Mouse (Mus musculus) lung, adult 18-20 months (tissue): Measurements from ENCODE around the gene Tspan7.

Experiments
- DNase-seq, 2 experiments: peaks; one replicate each; pipeline ENCODE4 v3.0.0; 2022; ENCODE audit warnings: mixed read lengths in 2 of 2

The Tspan7 gene

DNA sequence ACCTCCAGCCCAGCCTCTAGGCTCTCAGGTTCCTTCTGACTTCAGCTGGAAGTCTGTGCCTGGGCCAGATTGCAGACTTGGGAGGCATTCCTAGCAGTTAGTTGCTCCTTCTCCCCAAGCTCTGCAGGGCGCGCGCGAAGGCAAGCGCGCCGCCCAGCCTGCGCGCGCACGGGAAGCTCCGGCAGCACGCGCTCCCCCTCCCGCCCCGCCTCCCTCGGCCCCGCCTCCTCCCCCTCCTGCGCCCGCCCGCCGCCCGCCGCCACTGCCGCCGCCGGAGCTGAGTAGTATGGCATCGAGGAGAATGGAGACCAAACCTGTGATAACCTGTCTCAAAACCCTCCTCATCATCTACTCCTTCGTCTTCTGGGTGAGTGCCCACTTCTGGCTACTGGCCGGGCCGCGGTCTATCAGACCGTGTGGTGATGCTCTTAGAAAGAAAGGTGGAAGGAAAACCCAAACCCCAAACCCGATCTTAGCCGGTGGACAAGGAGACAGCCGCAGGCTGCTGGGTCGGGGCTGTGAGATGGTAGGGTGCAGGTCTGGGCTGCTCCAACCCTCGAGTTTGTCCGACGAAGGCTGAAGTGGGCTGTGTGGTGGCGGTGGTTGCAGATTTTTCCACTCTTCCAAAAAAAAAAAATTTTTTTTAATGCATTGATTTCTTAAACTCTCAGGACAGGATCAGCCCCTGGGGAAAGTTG is at the start of gene Tspan7:
TSS of gene Tspan7 (plus strand) at position 287 of the 698 bp plus-strand sequence.
- DNase-seq: peak; percentile 23 to 34

DNA sequence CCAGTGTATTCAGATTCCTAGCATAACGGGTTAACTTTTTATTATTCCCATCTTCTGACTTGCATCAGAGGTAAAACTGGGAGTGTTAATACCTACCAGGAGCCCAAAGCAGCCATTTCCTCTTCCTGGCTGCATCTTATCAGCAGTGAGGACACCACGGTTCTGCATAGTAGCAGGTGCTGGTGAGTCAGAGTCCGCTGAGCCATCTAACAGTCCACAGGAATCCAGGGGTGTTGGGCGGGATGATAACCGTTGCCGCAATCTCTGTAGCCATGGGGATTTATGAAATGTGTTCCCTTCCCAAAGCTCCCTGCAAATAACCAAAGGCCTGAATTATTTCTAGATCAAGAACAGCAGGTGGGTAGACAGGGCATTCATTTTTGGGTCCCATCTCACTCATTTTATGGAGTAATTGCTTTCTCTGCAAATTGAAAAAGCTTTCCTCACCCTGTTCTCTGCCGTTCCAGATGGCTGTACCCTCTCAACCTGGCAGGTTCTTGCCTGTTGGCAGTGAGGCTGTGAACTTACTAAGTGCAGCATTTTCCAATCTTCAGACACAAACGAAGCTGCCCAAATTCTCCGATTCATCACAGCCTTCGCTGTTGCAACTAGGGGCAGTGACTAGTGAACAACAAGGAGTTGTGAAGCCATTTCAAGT is 35.5 kb upstream of the Tspan7 start:
- no peak for DNase-seq

DNA sequence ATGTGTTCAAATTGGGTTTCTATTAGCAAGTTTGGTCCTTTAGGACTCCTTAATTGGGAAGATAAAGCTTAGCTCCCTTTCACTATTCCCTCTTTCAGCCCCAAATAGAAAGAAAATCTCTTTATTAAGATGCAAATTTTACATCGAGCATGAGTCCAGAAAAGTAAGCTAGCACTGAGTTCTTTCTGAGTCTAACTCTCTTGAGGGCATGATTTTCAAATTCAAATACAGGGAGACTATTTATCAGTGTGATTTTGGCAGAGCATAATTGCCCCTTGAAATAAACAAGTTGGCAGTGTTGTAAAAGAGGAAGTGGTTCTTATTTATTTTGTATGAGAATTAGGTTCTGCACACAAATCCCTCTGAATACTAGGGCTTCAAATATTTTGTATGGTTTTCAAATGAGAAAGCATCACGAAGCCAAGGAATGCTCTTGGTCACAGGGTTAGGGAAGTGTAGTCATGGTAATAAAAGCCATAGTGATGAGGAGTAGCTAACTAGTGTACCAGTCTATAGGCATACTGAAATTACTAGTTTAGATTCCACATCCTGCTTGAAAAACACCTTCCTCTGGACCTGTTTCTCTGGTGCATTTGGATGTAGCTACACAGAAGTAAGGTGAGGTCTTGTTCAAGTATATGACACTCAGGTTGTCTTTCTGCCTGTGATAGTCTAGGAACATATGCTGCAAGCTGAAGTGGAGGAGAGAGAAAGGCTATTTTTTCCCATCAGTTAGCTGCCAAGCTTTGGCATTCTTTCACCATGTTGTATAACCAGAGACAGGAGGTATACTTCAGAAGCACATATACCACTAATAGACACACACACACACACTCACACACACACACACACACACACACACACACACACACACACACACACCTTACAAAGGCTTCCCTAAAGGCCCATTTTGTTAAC is 34.6 kb upstream of the Tspan7 start:
- no peak for DNase-seq

DNA sequence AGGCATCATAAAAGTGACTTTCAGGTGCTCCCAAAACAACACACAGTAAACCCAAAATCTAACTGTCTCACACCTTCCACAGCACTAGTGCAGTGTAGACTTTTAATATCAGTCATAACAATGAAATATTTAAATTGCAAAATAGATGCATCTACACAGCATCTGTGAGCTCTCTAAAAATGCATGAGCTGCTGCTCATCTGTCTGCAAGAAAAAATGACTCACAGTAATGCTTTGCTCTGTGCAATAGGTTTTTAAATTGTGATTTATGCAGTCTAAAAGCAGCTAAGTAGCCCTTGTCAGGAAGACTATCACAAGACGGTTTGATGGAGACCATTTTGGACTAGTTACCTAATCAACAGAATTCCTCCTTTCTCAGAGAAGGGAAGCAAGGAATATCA is 31.2 kb upstream of the Tspan7 start:
- no peak for DNase-seq

DNA sequence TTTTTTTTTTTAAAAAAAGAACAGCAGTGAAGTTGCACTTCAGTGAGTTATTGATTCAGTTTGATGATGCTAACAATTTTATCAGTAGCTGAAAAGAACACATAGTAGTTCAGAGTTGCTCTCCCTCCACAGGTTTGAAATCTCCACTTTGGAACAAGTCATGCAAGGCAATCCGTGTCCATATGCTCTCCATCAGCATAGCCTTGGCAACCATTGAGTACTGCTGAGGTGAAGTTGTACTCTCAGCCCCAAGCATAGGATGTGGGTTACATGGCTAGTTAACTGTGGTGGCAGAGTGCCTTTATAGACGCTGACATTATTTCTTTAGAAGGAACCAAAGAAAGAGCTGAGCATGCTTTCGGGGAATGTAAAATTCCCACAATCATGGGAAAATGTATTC is 27.7 kb upstream of the Tspan7 start:
- DNase-seq: no peak

DNA sequence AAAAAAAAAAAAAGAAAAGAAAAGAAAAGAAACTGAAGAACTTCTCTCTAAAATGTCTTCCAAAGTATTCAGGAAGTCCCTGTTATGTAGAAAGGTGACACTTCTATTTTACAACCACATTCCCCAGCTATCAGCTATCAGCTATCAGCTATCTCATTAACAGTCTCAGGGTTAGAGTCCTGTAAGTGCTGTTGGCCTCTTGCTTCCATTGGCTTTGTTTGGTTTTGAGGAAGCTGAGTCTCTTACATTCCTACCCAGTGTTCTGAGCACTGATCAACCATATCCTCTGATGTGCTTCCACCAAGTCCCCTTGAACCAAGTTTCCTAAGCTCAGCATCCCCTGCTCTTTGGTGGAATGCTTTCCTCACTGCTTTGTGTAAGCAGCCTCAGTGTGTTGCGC is 7.9 kb upstream of the Tspan7 start:
- DNase-seq: no peak

DNA sequence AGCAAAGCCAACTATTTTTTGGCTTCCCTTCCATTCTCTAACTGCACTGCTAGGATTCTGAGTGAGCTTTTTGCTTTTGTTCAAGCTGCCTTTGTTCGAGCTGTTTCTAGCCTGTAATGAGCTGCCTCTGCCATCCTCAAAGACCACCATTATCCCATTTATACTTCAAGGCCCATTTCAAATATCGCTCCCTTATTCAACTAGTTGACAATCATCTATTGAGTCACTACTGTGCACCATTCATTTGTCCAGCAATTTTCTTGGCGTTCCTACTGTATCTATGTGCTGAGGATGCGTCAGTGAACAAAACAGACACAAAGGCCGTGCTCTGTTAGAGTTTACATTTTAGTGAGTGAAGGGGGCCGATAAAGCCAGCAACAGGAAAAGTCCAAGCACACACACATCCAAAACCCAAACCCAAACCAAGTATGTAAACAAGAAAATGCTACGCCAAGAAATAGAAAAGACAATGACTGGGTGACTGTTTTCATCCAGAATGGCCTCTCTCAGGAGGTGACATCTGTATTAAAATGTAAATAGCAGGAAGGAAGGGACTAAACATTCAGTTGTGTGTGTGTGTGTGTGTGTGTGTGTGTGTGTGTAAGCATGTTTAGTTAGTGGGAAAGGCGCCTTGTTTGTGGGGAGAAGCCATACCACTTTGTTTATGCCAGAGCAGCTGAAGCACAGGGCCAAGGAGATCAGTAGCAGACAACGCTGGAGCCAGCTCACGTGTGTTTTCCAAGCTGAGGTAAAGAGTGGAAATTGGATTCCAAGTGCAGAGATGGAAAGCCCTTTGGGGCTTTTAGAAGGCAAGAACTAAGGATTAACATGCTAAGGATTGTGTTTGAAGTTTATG is 5.7 kb upstream of the Tspan7 start:
- DNase-seq: peak; percentile 5 to 32

DNA sequence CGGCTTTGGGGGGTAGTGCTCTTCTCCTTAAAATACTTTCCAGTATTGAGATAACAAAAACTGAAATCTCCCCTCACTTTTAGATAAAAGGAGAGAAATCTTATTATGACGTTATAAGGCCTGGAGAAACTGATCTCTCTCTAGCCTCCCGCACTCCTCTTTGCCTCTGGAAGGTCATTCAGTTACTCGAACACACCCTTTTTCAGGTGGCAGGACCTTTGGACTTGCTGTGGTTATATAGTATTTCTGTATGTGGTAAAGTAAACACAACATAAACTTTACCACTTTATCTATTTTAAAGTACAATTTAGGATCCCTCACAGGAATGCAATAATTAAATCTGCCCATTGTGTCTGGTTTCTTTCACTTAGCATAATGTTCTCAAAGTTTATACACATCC is 5.0 kb upstream of the Tspan7 start:
- DNase-seq: no peak

DNA sequence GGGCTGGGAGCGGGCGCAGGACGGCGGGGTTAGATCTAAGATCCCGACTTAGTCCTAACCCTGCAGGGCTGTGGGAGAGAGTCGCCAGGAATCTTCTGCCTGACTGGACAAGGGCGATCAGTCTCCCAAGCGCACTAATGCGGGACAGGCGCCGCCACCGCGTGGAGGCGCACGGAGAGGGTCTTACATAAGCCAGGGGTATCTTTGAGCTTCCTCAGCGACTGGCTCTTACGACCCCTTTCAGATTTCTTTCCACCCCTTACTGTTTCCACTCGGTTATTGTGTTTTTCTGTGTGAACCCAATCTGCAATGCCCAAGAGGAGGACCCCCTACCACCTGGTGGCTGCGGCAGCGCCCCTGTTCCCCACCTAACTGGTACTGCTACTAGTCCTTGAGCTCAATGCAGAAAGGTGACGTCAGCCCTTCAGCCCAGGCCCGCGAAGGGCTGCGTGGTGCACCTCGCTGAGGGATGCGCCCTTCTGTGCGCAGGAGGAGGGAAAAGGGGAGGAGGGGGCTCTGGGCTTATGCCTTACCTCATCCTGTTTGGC is 780 bp downstream of the Tspan7 start:
- DNase-seq: peak; percentile 27 to 47

DNA sequence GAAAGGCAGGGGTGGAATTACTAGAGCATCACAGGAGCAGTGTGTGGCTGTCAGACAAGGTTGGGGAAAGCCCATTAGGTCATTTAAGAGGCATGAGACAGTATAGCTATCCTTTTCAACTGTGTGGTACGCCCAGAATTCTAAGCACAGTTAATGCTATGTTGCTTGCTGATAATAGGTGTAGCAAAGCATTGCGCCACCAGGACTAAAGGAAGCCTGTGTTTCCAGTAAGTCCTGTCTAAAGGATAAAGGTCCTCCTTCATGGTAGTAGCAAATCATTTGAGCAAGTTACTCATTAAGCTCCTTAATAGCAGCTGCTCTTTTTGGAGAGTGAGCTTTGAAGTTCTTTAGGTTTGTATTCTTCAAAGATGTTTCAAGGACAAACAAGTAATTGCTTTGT is 13.6 kb downstream of the Tspan7 start:
- no peak for DNase-seq

DNA sequence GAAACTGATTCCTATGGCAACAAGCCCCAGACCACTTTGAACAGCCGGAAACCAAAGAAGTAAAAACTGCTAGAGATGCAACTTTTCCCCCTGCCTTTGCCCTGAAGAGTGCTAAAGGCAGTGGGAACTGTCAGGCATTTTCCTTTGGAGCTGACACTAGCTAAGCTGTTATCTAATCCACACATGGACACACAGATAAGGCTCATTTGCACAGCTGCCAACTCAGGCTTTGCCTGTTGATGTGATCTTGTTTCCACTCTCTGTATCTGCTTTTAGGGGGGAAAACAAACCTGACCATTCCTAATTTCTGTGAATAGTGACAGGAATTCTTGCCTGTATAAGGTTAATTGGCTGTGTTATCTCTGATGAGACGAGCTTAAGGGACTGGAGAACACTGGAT is 17.7 kb downstream of the Tspan7 start:
- DNase-seq: peak; percentile 3 to 27

DNA sequence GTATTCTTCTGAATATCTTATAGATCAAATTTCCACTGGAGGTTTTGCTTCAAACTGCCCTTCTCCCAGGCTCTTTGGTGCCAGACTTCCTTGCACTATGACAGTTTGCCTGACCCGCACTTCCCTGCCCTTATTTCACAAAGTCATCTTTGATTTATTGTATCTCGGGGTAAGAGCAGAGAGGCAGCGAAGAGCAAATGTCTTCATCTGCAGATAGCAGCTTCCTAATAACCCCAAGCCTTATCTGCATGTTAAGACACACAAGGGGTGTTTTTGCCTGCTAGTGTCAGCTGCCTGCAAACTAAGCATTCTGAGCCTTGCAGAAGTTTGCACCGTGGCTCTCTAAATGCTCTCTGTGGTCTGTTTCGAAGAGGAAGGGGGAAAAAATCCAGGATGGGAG is 29.5 kb downstream of the Tspan7 start:
- no peak for DNase-seq

DNA sequence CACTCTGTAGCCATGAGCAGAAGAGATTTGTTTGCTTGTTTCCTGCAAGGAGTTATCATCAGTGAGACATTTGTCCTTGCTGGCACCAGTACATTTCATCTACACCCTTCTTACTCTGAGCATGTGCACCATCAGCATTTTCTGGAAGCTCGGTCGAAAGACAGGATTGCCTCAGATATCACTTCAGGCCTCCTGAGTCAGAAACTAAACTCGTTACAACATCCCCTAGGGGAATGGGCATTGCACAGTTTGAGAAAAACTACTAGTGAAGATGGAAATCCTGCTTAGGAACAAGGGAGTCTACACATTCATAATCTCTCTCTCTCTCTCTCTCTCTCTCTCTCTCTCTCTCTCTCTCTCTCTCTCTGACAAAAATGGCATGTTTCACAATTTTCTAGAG is 30.0 kb downstream of the Tspan7 start:
- no peak for DNase-seq

DNA sequence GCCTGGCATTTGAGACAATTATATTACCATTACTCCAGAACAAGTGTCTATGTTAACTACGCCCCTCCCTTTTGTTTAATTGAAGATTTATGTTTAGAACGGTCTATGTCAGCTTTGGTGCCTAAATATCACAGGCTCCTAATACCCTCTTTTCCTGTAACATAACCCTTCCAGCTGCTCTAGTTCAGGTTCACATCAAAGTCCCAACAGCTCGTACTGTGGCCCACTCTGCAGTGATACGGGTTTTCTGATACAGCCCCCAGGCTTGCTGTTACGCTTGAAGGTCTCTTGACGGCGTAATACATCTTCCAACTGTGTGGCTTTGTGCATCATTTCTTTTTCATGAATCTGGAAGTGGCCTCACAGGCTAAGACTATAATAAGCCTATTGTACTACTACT is 31.5 kb downstream of the Tspan7 start:
- no peak for DNase-seq

DNA sequence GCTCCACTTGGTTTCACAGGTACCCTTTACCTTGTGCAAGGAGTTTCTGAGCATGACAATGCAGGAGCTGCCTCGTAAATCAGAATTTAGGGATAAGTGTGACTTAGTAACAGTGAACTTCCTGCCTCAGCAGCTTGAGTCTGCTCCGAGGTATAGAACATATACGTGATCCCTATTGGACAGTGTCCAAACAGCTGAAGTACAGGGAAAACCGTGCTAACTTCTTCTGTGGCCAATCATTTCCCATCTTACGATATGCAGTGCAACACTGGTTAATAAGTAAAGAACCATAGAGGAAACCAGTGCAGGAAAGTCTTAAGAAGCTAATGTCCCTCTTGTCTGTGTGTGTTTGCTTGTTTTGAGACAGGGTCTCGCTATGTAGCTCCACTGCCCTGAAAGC is 32.0 kb downstream of the Tspan7 start:
- DNase-seq: no peak

DNA sequence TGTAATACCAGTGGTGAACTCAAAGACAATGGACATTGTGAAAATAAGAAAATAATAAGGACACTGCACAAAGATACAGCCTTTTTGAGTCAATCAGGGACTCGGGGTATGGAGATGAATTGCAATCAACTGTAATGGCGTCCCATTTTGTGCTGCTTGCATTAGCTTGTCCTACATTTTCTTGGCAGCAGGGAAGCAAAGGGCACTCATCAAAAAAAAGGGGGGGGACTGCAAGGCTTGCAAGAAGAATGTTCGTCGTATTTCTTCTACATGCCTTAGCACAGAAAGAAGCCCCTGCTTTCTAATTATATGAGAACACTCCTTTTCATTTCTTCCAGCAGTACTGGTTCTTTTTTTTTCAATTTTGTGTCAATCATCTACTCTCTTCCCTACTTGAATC is 32.8 kb downstream of the Tspan7 start:
- no peak for DNase-seq

DNA sequence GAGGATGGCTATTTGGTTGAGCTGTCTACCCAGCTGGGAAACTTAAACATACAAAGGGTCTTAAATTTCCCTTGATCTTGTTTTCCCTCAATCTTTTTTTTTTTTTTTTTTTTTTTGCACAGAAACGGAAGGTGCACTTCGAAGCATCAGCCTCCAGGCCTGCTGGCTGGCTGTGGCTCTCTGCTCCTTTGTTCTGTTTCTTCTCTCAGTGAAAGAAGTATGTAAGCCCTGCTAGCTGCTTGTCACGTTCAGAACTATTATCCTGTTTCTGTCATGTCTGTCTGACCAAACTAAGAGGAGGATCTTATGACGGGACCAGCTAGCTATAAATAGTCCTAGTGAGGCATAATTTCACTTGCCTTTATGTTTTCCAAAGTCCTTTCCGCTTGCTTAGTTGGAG is 33.6 kb downstream of the Tspan7 start:
- DNase-seq: no peak

DNA sequence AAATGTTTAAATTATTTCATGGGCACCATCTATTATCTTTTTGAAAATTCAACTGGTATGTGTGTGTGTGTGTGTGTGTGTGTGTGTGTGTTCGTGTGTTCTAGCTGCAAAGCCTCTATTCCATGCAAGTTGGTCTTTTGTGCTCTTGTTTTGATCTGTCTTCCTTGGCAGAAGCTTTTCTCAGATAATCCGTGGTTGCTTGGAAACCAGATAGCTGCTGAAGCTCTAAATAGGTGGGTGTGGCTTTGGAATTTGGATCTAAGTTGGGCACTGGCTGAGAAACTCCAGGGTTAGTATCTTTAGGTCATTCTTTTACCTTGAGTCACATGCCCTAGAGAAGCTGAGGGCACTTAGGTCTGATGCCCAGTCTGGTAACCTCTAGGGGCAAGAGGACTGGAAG is 50.5 kb downstream of the Tspan7 start:
- no peak for DNase-seq

DNA sequence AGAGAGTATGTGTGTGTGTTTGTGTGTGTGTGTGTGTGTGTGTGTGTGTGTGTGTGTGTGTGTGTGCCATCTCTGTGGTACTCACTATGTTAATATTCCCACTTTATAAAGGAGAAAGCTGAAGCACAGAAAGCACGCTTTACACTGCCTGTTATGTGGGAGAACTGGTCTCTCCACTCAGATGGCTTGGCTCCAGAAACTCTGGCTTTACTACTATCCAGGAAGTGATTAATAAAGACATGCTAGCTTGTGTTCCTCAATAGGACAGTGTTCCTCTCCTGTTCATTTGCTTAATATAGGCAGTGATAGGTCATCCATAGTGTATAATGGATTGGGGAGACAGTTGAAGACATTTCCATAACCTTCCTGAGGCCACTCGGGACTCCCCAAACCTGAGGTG is 54.1 kb downstream of the Tspan7 start:
- DNase-seq: peak in 1 of 2 experiments; percentile 45

DNA sequence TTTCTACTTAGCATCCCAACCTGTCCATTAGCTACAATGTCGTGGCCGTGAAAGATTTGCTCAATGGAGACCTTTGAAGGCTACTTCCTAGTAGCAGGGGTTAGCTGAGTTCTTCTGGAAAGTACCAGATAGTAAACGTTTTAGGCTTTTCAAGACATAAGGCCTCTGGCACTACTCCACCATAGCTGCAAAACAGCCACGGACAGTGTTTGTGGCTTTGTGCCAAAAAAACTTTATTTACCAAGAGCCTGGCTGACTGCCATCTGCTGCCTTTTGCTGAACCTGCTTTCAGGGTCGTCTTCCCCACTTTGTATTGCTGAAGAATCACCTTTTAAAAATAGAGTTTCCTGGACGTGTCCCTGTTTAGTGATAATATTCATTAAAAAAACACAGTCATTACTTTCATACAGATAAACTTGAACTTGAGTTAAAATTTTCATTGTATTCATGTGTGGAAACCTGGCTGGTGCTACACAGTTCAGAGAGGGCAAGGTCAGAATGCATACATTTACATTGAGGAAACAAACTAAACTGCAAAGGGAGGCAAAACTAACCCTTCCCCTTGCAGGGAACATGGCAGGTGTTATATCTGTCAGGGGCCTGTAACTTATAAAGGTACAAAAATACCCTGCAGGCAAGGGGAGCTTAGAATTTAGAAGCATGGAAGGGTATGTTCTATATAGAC is 54.7 kb downstream of the Tspan7 start:
- no peak for DNase-seq

DNA sequence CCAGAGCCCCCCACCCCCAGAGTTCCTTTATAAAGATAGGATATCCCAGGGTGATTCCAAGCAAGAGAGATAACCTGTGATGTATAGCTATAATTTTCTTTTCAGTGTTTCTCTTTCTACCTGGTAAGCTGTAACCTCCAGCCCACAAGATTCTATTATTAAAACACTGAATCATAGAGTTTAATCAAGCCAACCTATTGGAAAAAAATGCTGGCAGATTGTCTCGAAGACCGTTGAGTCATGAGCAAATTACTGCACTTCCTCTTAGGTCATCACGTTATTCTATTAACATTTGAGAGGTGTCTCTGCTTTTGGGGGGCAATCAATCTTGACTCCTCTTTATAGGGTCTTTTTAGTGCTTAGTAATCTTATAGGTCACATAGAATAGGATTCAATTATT is 61.9 kb downstream of the Tspan7 start:
- DNase-seq: no peak

DNA sequence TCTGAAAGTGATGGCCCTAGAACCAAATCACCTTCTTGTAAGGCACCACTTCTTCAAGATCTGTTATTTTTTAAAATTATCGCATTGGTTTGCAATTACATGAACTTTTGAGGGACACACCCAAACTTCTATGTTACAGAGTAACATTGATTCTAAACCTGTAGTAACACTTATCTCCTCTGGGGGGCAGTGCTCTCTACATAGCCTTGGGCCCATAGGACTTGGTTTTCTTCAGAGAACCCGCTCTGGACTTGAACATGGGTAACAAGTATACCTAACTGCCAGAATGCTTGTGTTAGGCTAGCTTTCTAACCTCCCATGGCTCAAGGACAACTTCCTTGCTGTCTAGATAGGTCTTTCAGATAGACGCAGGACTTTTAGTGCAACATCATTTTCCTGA is 64.8 kb downstream of the Tspan7 start:
- no peak for DNase-seq
